Mouse (Mus musculus): Measurements from ENCODE around the gene Clcn6.

GRCm38 (mm10) chr4:148079212-148079611 is 40.6 kb upstream of the Clcn6 start:
- TF ChIP-seq POLR2A (IDR thresholded peaks at IDR 0.05; ENCODE audit: extremely low read depth, insufficient read depth, low read length) (no peak), CTCF (IDR thresholded peaks at IDR 0.05; ENCODE audit: extremely low read depth, insufficient read depth, low read length) (peak; percentile 48)

All from cortical plate, adult 2 months (tissue).